Mouse (Mus musculus) testis, postnatal 10 days (tissue): ENCODE measurements around the gene BC035947.
"Not testable (repeated sequence)": the region's sequence is repeated elsewhere in the genome, so short reads cannot be mapped to it uniquely, and the experiment has no call there.

ENCODE experiments used
- DNase-seq: peaks from one replicate; pipeline ENCODE4 v3.0.0; 2021; ENCODE audit warnings: low spot score

The BC035947 gene

DNA sequence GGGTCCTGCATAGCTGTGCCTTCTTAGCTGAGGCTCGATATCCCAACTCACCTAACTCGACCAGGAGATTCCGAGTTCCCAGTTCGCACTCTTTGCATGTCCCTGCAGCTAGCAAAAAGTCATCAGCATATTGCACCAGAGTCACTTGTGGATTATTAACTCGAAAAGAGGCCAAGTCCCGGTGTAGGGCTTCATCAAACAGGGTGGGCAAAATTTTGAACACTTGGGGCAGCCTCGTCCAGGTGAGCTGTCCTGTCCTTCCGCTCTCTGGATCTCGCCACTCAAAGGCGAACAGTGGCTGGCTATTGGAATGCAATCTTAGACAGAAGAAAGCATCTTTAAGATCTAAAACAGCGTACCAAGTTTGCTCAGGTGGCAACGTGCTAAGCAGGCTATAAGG is 10.1 kb downstream of the BC035947 start:
- DNase-seq, result not testable (repeated sequence)

GRCm38 (mm10) chr1:78501036-78501435 is 10.9 kb downstream of the BC035947 start:
- DNase-seq, result no peak

DNA sequence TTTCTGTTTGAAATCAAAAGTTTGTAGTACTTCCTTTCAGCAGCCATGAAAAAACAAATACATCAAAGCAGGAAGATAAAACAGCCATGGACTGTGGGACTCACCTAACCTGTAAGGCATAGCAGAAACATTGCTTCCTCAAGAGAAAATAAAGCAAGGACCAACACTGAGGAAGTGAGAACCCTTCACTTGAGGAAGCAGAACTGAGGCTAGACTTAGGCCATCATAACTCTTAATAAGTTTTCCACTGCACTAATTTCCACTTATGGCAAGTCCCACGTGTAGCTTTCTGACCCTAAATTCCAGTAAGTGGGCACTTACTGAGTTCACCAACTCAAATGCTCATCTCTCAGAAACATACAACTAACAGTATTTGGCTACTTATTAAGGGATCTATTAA is 21.8 kb downstream of the BC035947 start:
- no peak for DNase-seq

DNA sequence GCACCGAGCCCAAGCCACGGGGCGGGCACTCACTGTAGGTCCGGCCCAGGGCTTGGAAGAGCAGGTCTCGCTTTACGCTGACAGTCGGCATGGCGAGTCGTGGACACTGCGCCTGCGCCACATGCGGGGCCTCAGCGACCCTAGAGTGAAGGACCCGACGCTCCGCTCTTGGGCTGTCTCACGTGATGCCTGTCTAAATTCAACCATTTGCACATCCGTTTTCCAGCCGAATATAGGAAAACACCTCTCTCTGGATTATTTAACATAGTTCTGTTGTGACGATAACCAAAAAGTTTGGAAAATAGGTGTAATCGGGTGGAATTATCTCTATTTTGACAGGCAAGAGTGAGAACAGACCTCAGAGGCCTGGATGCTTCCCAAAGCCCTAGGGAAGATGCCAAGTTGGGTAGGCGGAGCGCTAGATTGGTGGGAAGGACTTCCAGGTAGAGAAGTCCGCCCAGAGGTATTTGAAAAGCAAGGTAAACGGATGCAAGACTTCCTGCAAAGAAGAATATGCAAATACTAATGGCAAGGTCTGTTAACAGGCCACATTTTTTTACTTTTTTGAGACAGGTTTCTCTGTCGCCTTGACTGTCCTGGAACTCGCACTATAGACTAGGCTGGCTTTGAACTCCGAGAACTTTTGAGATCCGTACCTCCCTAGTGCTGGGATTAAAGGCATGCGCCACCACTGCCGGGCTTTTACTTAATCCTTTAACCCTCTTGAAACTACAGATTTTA is 23.0 kb downstream of the BC035947 start, which contains the start of gene Farsb:
Gene Farsb (minus strand): TSS at position 146 of the 741 bp plus-strand sequence.
- DNase-seq, result peak; percentile 92

GRCm38 (mm10) chr1:78488427-78488751 is 23.6 kb downstream of the BC035947 start:
- no peak for DNase-seq

DNA sequence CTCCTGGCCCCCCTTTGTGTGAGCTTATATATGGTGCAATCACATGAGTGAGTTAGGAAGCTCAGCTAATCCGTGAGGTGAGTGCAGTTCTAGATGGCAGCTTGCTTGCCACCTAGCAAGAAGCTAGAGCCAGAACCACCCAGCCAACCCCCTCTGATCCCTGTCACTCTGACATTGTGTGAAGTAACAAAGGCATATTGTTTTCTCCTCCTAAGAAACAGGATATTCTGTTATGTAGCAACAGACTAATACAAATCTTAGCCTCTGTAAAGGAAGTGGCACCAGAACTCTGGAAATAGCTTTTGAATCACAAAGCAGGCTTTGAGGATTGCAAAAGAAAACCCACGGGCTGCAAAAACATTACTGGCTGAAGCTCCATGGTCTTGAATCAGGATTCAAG is 27.6 kb downstream of the BC035947 start:
- no peak for DNase-seq

DNA sequence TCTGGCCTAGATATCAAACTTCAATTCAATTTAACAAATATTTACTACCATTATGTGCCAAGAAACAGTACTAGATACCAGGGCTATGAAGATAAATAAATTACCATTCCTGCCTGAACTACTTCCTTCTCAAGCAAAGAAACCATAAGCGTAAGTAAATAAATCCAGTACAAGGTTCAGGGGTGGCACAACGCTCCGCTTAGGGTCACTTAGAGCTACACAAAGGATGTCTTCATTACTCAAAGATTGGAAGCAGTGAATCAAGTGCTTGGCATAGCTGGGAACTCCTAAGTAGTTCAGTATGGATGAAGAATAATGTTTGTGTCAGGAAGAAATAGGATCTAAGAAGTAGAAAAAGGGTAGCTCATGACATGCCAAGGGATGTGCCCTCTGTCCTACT is 28.5 kb downstream of the BC035947 start:
- DNase-seq, result no peak

DNA sequence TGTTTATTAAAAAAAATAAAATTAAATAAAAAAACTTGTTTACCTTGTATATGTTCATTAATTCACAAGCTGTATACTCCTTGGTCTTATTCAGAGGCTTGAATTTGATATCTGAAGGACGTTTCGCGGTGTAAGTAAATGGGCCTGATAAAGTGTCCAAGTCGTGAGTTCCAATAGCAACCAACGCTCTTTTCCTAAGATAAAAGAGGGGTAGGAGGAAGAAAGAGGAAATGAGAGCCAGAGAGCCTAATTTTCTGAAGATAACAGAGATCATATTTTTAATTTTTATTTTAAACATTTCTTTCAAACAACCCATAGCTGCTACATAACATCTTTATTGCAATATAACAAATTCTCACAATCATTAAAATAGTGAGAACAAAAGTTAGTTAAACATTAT is 39.5 kb downstream of the BC035947 start:
- DNase-seq, result no peak

- peak; percentile 45 for DNase-seq
These were observed 57.3 kb downstream of the BC035947 start for GRCm38 (mm10) chr1:78454659-78455058.

- no peak for DNase-seq
These were observed 58.1 kb downstream of the BC035947 start for GRCm38 (mm10) chr1:78453886-78454285.

GRCm38 (mm10) chr1:78452544-78452943 is 59.4 kb downstream of the BC035947 start:
- DNase-seq, result no peak

- no peak for DNase-seq
These were observed 60.7 kb downstream of the BC035947 start for GRCm38 (mm10) chr1:78451070-78451854.

GRCm38 (mm10) chr1:78448091-78448490 is 63.9 kb downstream of the BC035947 start:
- DNase-seq, result no peak
